Mouse (Mus musculus) heart, postnatal 0 days (tissue): ENCODE results near the gene Gm9999. TPM values are rescaled to one million over a fixed set of nuclear protein-coding genes. Genes with fewer than 3 reads are reported as not detected.

Source experiments
- ATAC-seq: fragments of 200-750 bp; cut with Nextera tagmentation; 2 replicates; pipeline ENCODE4 v1.8.0; 2017; ENCODE audit warnings: low read depth, moderate number of reproducible peaks, moderate library complexity; ENCODE audit not compliant: insufficient read depth
- DNase-seq: peaks from one replicate; pipeline ENCODE4 v3.0.0-alpha.2; 2016; ENCODE audit warnings: low spot score
- H3K27ac ChIP-seq: fragments of 300-500 bp; sonication (generic); 2 replicates; pipeline ENCODE4 v1.5.1; 2014; ENCODE audit warnings: low read depth, mild to moderate bottlenecking
- H3K27me3 ChIP-seq: fragments of 300-500 bp; sonication (generic); 2 replicates; pipeline ENCODE4 v1.6.1; 2014; ENCODE audit warnings: low read length, mixed read lengths; ENCODE audit not compliant: control insufficient read depth, insufficient read depth
- H3K36me3 ChIP-seq: fragments of 300-500 bp; sonication (generic); replicated peaks from 2 replicates; pipeline ENCODE4 v1.6.1; 2014; ENCODE audit warnings: low read length, mixed read lengths; ENCODE audit not compliant: control insufficient read depth, insufficient read depth
- H3K4me1 ChIP-seq: fragments of 300-500 bp; sonication (generic); 2 replicates; pipeline ENCODE4 v1.6.1; 2014; ENCODE audit warnings: antibody characterized with exemption; ENCODE audit not compliant: control insufficient read depth, insufficient read depth
- H3K4me2 ChIP-seq: fragments of 300-500 bp; sonication (generic); 2 replicates; pipeline ENCODE4 v1.6.1; 2014; ENCODE audit warnings: low read depth, mild to moderate bottlenecking, low read length, moderate library complexity
- H3K4me3 ChIP-seq: fragments of 300-500 bp; sonication (generic); 2 replicates; pipeline ENCODE4 v1.5.1; 2014; ENCODE audit warnings: low read depth, low read length
- H3K9ac ChIP-seq: fragments of 300-500 bp; sonication (generic); replicated peaks from 2 replicates; pipeline ENCODE4 v1.6.1; 2014; ENCODE audit warnings: low read depth, low read length, mixed read lengths
- H3K9me3 ChIP-seq: fragments of 300-500 bp; sonication (generic); replicated peaks from 2 replicates; pipeline ENCODE4 v1.6.1; 2016; ENCODE audit warnings: low read length; ENCODE audit not compliant: control insufficient read depth
- CTCF ChIP-seq: IDR thresholded peaks from 2 replicates; pipeline ENCODE4 v1.5.1; 2016; ENCODE audit warnings: antibody characterized with exemption, control low read depth, low read depth
- EP300 ChIP-seq: IDR thresholded peaks from 2 replicates; pipeline ENCODE4 v1.6.1; 2016; ENCODE audit warnings: antibody characterized with exemption, low read depth
- WGBS: fragments of 180-500 bp; shearing (Covaris S2); extraction: QIAGEN DNeasy Blood & Tissue Kit; methylation state at CpG from one replicate; pipeline ENCODE4 v1.1.7; 2014; 5-methylcytosine and 5-hydroxymethylcytosine counted together
- polyA plus RNA-seq: library from polyadenylated mRNA; unstranded; fragments of >200 nt; fragmentation: Nextera tagmentation; extraction: Ambion mirVana; gene quantifications from 2 replicates; pipeline ENCODE4 v1.2.1, GENCODE M21; 2015
- total RNA-seq: library from RNA; depleted of rRNA; stranded (reverse); fragments of >200 nt; gene quantifications from 2 replicates; pipeline ENCODE4 v1.2.3, GENCODE M21; 2014; ENCODE audit warnings: low replicate concordance

Gm9999 gene
- total and polyA plus RNA-seq, 2 experiments from 2014 or later = not detected

DNA sequence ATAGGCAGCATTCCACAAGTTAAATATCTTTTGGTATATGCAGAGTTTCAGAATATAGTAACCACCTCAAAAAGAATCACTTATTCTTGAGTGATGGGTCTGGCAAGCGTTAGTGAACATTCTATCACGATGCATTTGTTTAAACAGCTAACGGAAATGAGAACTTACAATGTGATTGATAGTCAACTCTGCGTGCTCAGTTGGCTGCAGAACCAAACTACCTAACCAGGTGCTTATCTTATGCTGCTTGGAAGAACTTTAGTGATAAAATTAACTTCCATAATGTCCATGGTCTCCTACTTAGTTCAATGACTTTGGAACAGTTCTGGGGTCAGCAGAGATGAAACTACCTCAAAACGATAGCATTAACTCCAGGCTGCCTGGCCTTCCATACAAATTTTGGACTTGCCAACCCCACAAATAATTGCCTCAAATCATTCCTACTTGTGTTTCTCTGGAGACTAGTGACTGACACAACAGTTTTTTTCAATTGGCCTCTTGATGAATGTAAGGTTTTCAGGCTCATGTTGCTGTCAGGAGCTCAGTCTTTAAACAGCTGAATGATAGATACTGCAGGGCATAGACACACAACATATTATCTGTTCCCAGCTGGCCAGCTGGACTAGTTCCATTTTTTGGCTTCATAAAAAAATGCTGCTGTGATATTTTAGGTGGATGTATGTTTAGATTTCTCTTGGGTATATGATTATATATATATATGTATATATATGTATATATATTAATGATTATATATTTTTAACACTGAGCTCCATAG lies 17.9 kb downstream of the Gm9999 start:
- DNase-seq (no peak), ATAC-seq (no peak)
- peaks cover 27% of the 10 kb centered on the region for H3K36me3 ChIP-seq
- no peak overlapping the region for H3K27ac ChIP-seq
- H3K9me3 ChIP-seq = no peaks in the 10 kb centered on the region
- TF ChIP-seq EP300 (no peak), CTCF (no peak)
- H3K4me2 ChIP-seq = no peak overlapping the region
- H3K9ac ChIP-seq = no peak overlapping the region
- WGBS = 57% methylated on average over 5 of the region's 5 CpGs
- peaks cover 29% of the 10 kb centered on the region for H3K4me1 ChIP-seq
- no peaks in the 10 kb centered on the region for H3K27me3 ChIP-seq
- H3K4me3 ChIP-seq = no peak overlapping the region

DNA sequence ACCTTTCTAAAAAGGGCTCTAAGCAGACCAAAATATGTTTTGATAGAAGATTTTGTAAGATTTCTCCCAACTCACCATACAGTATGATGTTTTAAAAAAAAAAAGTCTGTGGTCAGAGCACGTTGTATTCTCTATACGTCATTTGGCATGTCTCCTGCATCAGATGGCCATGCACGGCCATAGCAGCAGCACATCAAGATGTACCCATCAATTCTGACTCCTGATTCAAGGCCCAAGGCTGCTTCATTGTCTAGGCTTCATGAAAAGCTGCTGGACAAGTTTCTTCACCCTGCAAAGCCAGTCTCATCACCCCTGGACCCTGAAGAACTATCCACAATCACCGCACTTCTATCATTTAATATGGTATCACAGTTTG lies 18.5 kb downstream of the Gm9999 start:
- H3K9ac ChIP-seq = no peak overlapping the region
- ATAC-seq = no peak

DNA sequence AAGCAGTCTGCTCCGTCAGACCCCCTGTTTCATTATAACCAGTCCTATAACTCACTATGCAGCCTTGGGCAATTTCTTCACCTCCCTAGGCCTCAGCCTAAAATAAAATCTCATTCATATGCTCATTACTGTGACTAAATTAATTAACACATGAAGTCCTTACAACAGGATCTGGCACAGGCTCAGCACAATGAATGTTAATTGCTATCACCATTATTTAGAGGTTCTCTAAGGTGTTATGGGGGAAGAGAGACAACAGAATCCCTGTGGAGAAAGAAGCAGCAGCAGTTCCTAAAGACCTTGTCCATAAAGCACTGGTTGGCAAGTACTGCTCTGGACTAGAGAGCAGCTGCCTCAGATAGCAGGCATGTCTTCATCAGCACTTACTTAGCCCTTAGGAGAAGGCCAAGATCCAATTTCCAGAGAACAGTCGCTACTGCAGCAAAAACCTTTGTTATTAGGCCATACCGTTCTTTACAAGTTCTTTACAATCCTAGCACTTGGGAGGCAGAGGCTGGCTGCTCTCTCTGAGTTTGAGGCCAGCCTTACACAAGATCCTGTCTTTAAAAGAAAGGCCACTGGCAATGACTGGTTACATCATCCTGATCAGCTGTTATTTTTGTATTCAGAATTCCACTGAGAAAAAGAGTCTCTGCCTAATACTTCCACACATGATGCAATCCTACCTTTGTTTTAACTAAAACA lies 20.2 kb downstream of the Gm9999 start:
- no peak overlapping the region for H3K4me2 ChIP-seq
- ATAC-seq (no peak), DNase-seq (no peak)
- peaks cover 8% of the 10 kb centered on the region for H3K36me3 ChIP-seq
- peak overlapping the region; percentile 23; the same call in 1 of the 2 replicates for H3K9ac ChIP-seq
- peaks cover 26% of the 10 kb centered on the region for H3K4me1 ChIP-seq
- H3K9me3 ChIP-seq = no peaks in the 10 kb centered on the region
- no peak overlapping the region for H3K4me3 ChIP-seq
- TF ChIP-seq EP300 (no peak), CTCF (no peak)
- peak overlapping the region; percentile 20; the same call in 1 of the 2 replicates for H3K27ac ChIP-seq
- H3K27me3 ChIP-seq = no peaks in the 10 kb centered on the region
- 55% methylated on average over 3 of the region's 3 CpGs for WGBS

More for the DNA sequence above, 18.5 kb downstream of the Gm9999 start:
- Histone ChIP-seq H3K4me2 (no peak overlapping the region), H3K27me3 (no peaks in the 10 kb centered on the region), H3K4me1 (peaks cover 32% of the 10 kb centered on the region), H3K27ac (no peak overlapping the region), H3K4me3 (no peak overlapping the region), H3K9me3 (no peaks in the 10 kb centered on the region), H3K36me3 (peaks cover 23% of the 10 kb centered on the region)
- 72% methylated on average over 4 of the region's 4 CpGs for WGBS
- TF ChIP-seq EP300 (no peak), CTCF (no peak)
- no peak for DNase-seq

DNA sequence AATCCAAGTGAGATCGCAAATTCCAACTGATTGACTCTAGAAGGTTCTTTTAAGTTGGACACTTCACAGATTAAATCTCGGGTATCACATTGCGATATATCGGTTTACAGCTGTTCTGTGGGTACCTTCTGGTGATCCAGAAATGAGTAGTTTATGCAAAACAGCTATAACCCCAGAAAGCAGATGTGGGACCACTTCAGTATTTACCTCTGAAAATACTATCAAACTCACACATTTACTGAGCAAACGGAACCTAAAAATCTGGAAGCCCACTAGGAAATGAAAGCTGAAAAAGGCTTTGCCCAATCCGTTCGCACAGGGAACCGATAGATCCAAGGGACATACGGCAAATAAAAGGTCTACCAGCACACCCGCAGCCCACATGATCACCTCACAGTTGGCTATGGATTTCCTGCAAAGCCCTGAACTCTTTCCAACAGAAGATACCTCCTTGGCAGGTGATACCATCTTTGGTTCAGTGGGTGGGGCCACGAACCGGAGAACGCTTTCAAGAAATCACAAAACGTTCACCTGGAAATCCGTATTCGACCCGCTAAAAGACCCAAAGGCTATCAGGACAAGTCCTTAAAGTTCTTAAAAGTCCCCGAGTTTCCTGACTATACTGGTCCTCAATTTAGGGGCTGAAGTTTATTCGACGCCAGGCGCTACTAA lies 23.9 kb downstream of the Gm9999 start:
- H3K4me1 ChIP-seq = peaks cover 26% of the 10 kb centered on the region
- WGBS = 15% methylated on average over 21 of the region's 21 CpGs
- ATAC-seq (no peak), DNase-seq (no peak)
- no peaks in the 10 kb centered on the region for H3K27me3 ChIP-seq
- no peaks in the 10 kb centered on the region for H3K9me3 ChIP-seq
- peak overlapping the region; percentile 79 for H3K4me3 ChIP-seq
- peak overlapping the region; percentile 95 for H3K27ac ChIP-seq
- peak overlapping the region; percentile 83 for H3K4me2 ChIP-seq
- H3K9ac ChIP-seq = peak overlapping the region; percentile 75
- TF ChIP-seq EP300 = no peak
- no peak for TF ChIP-seq CTCF
- no peaks in the 10 kb centered on the region for H3K36me3 ChIP-seq

DNA sequence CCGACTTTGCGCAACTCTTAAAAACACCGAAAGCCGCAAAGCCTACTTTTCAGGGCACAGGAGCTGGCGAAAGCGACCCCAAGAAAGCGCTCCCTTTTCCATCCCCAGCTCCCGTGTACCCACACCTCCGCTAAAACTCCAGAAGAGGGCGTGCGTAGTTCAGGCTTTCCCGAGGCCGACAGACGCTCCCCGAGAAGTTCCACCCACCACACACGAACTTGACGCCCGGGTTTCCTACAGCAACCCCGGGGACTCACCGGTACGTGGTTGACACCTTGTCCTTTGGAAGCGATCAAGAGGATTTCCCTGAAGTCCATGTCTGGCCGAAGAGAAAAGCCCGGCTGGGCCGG lies 24.4 kb downstream of the Gm9999 start:
- under 1% methylated on average over 25 of the region's 25 CpGs for WGBS

More for the DNA sequence above, 24.4 kb downstream of the Gm9999 start:
- TF ChIP-seq CTCF (peak; percentile 49), EP300 (no peak)
- H3K4me2 ChIP-seq = peak overlapping the region; percentile 83
- DNase-seq (peak; percentile 84), ATAC-seq (peak; percentile 58)
- H3K27ac ChIP-seq = peak overlapping the region; percentile 95
- H3K9ac ChIP-seq = peak overlapping the region; percentile 75
- no peaks in the 10 kb centered on the region for H3K9me3 ChIP-seq
- no peaks in the 10 kb centered on the region for H3K27me3 ChIP-seq
- H3K4me3 ChIP-seq = peak overlapping the region; percentile 79
- no peaks in the 10 kb centered on the region for H3K36me3 ChIP-seq
- H3K4me1 ChIP-seq = peaks cover 26% of the 10 kb centered on the region
